Mouse (Mus musculus): ENCODE results near the gene Wfdc17.
A peak's percentile ranks its signal among the peaks of the same experiment; 100 is the strongest.

The Wfdc17 gene

DNA sequence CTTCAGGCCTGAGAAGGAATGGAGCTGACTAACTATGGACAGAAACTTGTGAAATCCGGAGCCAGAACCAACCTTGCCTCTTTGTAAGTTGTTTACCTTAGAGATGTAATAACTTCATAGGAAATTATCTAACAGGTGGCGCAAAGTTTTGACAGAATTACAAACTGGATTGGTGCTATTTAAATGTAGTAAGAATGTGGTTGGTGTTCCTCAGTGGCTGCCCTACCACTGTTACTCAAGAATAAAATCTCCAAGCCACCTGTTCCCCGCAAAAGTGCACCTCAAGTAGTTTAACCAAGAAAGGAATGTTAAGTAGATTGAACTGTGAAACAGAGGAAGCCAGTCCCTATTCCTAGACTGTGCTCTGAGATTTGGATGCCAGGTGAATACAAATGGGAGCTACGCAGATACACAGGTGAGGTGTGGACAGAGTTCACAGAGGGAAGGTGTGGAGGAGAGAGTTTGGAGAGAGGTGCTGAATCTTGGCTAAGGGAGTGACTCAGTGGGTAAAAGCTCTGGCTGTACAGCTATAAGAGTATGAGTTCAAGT, 36.7 kb downstream of the Wfdc17 start:
- DNase-seq (ENCODE audit: low read depth): no peak

DNA sequence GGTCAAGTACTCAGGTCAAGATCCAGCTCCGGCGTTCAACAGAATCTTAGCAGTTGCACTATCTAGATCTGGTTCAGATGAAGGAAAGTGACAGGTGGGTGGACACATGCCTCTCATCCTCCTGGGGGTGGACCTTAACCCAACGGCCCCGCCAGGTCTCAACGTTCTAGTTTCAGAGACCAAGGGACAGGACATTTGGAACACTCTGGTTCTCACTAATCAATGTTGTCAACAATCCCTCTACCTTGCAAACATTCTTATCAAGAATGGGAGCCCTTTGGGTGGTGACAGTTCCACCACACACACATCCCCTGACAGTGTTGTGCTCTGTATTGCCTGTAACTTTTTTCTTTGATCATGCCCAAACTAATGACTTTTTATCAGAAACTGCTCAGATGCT, 38.0 kb downstream of the Wfdc17 start:
- DNase-seq (ENCODE audit: low read depth): no peak

DNA sequence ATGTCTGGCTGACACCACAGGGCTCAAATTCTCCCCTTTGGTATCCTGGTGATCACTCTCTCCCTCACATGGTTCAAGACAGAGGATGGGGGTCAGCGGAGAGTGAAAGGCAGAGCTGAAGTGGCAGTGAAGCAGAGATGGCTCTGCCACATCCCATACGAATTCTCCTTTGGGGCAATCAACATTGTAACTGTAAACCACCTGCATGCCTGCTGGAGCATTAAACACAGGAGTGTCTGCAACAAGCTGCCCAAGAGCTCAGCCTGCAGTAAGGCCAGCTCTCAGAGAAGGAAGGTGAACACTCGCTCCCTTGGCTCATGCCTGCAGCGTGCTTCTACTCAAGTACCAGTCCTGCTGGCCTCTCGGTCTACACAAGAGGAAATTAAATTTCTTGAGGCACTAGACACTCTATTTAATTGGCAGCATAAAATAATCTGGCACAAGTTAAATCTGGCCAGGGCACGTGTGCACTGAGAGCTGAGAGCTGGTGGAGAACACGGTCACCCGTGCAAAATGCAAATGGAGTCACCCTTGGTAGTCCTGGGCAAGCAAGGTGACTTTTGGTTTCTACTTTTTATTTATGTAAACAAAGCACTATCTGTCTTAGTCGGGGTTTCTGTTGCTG, 39.1 kb downstream of the Wfdc17 start:
- no peak for DNase-seq (ENCODE audit: low read depth)

DNA sequence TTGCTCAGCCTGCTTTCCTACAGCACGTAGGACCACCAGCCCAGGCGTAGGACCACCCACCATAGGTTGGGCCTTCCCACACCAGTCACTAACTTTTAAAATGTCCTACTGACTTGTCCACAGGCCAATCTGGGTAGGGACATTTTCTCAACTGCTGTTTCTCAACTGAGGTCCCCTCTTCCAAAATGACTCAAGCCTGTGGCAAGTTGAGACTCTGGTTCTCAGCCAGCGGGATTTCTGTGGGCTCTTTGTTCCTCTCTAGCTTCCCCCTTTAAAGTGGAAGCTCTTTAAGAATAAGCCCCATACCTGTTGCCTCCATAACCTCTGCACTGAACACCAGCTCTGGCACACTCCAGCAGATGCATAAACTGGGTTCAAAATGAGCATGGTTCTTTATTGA, 39.7 kb downstream of the Wfdc17 start:
- no peak for DNase-seq (ENCODE audit: low read depth)

DNA sequence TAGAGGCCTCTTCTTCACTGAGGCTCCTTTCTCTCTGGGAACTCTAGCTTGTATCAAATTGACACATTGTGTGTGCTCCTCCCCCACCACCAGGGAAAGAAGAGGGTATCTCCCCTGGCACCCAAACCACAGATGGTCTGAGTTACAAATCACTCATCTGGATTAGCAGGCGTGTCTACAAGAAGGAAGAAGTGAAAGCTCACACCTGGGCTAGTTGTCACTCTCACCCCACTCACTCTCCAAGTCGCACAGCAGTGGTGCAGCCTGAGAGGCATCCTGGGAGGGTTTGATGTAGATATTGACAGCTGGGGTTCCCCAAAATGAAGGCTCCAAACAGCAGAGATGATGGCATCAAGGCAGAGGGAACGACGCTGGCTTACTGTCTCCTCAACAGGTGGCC, 42.4 kb downstream of the Wfdc17 start:
- DNase-seq (ENCODE audit: low read depth): no peak

DNA sequence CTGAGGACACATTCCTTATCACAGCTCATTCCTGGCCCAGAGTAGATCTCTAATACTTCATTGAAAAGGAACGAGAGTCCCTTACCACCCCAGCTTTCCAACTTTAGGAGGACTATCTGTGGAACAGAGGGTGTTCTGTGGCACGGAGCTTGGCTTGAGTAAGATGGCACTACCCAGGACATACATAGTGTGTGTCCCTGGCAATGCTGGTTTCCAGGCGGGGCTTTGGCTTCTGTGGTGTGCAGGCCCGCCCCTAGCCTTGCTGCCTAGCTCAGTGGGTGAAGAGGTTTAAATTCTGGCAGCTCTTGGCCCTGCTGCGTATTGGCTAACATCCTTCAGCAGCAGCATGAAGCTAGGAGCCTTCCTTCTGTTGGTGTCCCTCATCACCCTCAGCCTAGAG, 42.9 kb downstream of the Wfdc17 start, which contains the start of gene Wfdc21:
TSS of gene Wfdc21 (plus strand) at position 260 of the 400 bp plus-strand sequence.
- DNase-seq (ENCODE audit: low read depth): no peak

DNA sequence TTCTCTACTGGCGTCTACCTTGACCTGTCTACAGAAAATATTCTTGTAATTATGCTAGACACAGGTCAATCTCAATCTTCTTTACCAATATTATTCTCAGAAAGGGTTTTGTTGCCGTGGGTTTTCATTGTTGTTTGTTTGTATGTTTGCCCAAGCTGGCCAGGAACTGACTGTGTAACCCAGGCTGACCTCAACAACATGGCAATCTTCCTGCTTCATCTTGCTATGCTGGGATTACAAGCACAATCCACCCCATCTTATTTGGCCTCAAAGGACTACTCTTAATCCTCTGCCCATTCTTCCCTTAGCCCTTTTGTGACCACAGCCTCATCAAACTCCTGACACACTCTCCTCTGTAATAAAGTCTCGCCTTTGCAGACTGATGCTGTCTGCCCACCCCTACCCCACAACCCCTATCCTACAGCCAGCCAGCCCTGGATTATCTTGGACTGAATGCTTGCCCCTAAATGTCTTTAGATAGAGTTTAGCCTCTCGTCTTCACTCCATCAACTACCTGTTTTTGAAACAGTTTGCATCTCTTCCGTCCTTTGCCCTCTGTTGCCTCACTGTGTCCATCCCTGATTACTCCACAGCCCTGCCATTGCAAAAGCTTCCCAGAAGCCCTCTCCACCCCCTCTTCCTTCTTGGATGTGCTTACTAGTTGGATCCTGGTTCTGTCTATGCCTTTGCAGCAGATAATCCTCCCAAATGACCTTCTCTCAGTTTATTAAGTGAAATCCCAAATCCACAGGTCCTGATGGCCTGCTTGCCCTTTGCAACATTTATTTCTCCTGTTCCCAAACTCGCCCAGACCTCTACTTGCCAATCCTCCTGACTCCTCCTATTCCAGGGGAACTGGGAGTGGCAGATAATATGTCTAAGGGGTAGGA, 43.8 kb downstream of the Wfdc17 start:
- DNase-seq (ENCODE audit: low read depth): no peak

DNA sequence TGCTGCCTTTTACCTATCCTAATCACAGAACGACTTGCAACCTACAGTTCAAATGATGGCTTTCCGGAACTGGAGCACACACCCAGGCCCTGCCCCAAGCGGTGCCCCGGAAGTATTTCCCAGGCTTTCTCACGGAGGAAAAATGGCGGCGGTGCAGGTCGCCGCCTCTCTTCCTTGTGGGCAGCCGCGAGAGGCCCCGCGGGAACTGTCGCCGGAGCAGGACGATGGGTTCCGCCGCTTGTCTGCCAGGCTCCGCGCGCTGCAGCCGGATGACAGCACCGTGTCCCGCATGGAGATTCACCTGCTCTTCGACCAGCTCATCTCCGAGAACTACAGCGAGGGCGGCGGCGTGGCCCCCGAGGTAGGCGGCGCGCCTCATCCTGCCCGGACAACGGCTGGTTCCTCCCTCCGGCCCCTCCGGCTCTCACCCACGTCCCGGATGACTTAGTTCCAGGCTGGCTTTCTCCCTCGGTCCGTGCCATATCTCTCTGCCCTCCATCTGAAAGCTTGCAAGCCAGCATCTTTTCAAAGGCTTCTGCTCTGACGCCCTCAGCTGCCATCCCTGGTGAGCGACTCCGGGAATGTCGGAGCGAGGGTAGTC, 49.9 kb downstream of the Wfdc17 start, which contains the start of gene Heatr6:
TSS of gene Heatr6 (plus strand) at position 116 of the 601 bp plus-strand sequence.
- peak; percentile 69 for DNase-seq (ENCODE audit: low read depth)

DNA sequence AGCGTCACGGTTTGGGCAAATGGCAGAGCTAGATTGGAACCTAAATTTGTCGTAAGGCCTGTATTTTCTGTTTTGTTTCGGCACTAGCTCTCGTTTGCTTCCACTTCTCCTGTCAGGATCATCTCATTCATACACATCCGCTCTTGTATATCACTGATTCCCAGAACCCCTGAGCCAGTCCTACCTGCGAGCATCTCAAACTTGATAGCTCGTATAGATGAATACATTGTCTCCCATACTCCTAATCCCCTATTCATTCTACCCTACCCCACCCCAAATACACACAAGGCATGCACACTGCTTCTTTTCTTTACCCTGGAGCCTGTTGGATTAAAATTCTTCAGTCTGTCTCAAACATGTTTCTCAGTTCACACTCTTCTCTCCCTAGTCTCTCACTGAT, 50.4 kb downstream of the Wfdc17 start:
- DNase-seq (ENCODE audit: low read depth): no peak

Data from fibroblast of lung, adult 2 months (primary cell).